Mouse (Mus musculus) lung, postnatal 0 days (tissue): ENCODE data around the gene Sh2d2a.

Experiments
- CTCF ChIP-seq: IDR thresholded peaks from 2 replicates; pipeline ENCODE4 v1.5.1; 2016; ENCODE audit warnings: antibody characterized with exemption, mild to moderate bottlenecking
- EP300 ChIP-seq: IDR thresholded peaks from 2 replicates; pipeline ENCODE4 v1.6.1; 2016; ENCODE audit warnings: antibody characterized with exemption, mild to moderate bottlenecking, control low read depth

DNA sequence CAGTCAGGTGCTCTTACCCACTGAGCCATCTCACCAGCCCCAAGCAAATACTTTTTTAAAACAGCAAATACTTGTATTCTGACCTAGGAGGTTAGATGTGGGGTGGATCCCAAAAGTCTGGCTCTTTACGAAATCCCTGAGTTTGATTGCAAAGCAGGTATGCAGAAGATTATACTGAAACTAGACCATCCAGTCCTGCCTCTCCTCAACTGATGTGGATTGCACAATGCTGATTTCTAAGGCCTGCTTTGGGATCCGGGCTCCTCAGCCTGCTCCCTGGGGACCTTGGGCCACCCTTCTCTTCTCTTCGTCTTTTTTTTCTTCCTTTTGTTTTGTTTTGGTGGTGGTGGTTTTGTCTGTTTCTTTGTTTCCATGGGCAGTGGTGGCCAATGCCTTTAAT, 44.9 kb downstream of the Sh2d2a start:
- TF ChIP-seq EP300, result no peak
- no peak for TF ChIP-seq CTCF
